Mouse (Mus musculus) spleen, postnatal 4 days (tissue): ENCODE measurements at regions not wholly inside any gene's neighbourhood (a gene's known extent, or its start where the extent isn't known, plus 50 kb on each side); places are given as distances from the start of the nearest gene placed in this dataset.

Experiments used
- DNase-seq, 2 experiments: peaks; one replicate each; pipeline ENCODE4 v3.0.0; 2022; ENCODE audit warnings: low spot score in 2 of 2

- no peak for DNase-seq
These were observed 322.3 kb upstream of the Ldb2 start for GRCm38 (mm10) chr5:45121751-45122280.

- DNase-seq = no peak
These were observed 320.3 kb upstream of the Ldb2 start for GRCm38 (mm10) chr5:45119757-45120156.

- no peak for DNase-seq
These were observed 311.8 kb upstream of the Ldb2 start for GRCm38 (mm10) chr5:45111246-45111645.

- DNase-seq = no peak
These were observed 311.3 kb upstream of the Ldb2 start for GRCm38 (mm10) chr5:45110797-45111196.

GRCm38 (mm10) chr5:45105236-45105816 is 305.8 kb upstream of the Ldb2 start:
- no peak for DNase-seq

- DNase-seq = no peak
These were observed 304.4 kb upstream of the Ldb2 start for GRCm38 (mm10) chr5:45103763-45104428.

- DNase-seq = no peak
These were observed 303.2 kb upstream of the Ldb2 start for GRCm38 (mm10) chr5:45102661-45103060.

GRCm38 (mm10) chr5:45101777-45102176 is 302.3 kb upstream of the Ldb2 start:
- no peak for DNase-seq

- DNase-seq = no peak
These were observed 299.6 kb upstream of the Ldb2 start for GRCm38 (mm10) chr5:45099082-45099481.

- no peak for DNase-seq
These were observed 298.5 kb upstream of the Ldb2 start for GRCm38 (mm10) chr5:45097941-45098340.

GRCm38 (mm10) chr5:45084741-45085140 is 285.3 kb upstream of the Ldb2 start:
- no peak for DNase-seq

- DNase-seq = no peak
These were observed 283.1 kb upstream of the Ldb2 start for GRCm38 (mm10) chr5:45082601-45083000.

GRCm38 (mm10) chr5:45076347-45076890 is 276.9 kb upstream of the Ldb2 start:
- no peak for DNase-seq

GRCm38 (mm10) chr5:45075195-45075594 is 275.7 kb upstream of the Ldb2 start:
- no peak for DNase-seq

- no peak for DNase-seq
These were observed 273.0 kb upstream of the Ldb2 start for GRCm38 (mm10) chr5:45072529-45072928.

GRCm38 (mm10) chr5:45065917-45066699 is 266.6 kb upstream of the Ldb2 start:
- no peak for DNase-seq

GRCm38 (mm10) chr5:45062567-45062966 is 263.1 kb upstream of the Ldb2 start:
- DNase-seq = no peak

GRCm38 (mm10) chr5:45055276-45055959 is 255.9 kb upstream of the Ldb2 start:
- DNase-seq = no peak

GRCm38 (mm10) chr5:45049410-45049809 is 249.9 kb upstream of the Ldb2 start:
- no peak for DNase-seq

- DNase-seq = no peak
These were observed 243.4 kb upstream of the Ldb2 start for GRCm38 (mm10) chr5:45042914-45043313.

- DNase-seq = no peak
These were observed 236.9 kb upstream of the Ldb2 start for GRCm38 (mm10) chr5:45036430-45036829.

GRCm38 (mm10) chr5:45033146-45033545 is 233.7 kb upstream of the Ldb2 start:
- DNase-seq = no peak
